20 mouse cellular contexts compared by ENCODE assay signal in the genomic region with DNA sequence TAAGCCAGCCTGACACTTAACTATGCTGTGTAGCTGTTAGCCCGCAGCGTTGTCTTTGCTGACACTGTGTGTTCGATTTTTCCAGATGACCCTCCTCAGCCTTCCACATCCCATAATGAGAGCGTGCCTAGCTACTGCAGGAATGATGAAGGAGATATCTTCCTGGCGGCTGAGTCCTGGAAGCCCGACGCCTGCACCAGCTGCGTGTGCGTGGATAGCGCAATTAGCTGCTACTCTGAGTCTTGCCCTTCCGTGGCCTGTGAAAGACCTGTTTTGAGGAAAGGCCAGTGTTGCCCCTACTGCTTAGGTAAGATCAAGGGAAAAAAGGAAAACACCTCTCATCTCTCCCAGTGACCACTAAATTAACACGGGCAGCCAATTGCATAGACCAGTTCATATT.
DNase-seq lines count a peak whose midpoint lies in the region; ATAC-seq and TF ChIP-seq lines count a peak whose summit lies in the region.
"Had no signal": no experiment of that assay in that cellular context is flagged by ENCODE, and none has a peak within 500 bp of the region (broad histone marks: within the 10 kb centered on the region; RNA-seq: fewer than 3 reads in every experiment).

No protein-coding gene starts in this region.

- 72% methylated on average over 12 of the region's 12 CpGs for WGBS in heart, embryonic 15.5 days
- 73% methylated on average over 12 of the region's 12 CpGs for WGBS in midbrain, embryonic 12.5 days
- 88% methylated on average over 12 of the region's 12 CpGs for WGBS in midbrain, embryonic 10.5 days
- 77% methylated on average over 12 of the region's 12 CpGs for WGBS in midbrain, embryonic 13.5 days
- WGBS in stomach, postnatal 0 days = 84% methylated on average over 12 of the region's 12 CpGs

- H3K36me3 ChIP-seq in heart, embryonic 15.5 days = no peaks in the 10 kb centered on the region
- peaks cover 11% of the 10 kb centered on the region; the same call in 1 of the 2 replicates for H3K36me3 ChIP-seq in midbrain, embryonic 12.5 days
- H3K36me3 ChIP-seq in midbrain, embryonic 10.5 days = peaks cover 43% of the 10 kb centered on the region
- 0 out of 2 replicates have a peak, but pooled peaks cover 5% of the 10 kb centered on the region for H3K36me3 ChIP-seq in midbrain, embryonic 13.5 days
- H3K36me3 ChIP-seq in stomach, postnatal 0 days (ENCODE audit: control insufficient read depth, insufficient read depth, low read length) = peaks cover 5% of the 10 kb centered on the region; the same call in 1 of the 2 replicates

- no peak for TF ChIP-seq EP300 in stomach, postnatal 0 days (optimal IDR thresholded peaks at IDR 0.05)

- no peak for TF ChIP-seq CTCF in stomach, postnatal 0 days (IDR thresholded peaks at IDR 0.05; ENCODE audit: low read depth)

- H3K9ac ChIP-seq in heart, embryonic 15.5 days = no peak overlapping the region
- H3K9ac ChIP-seq in midbrain, embryonic 12.5 days (replicated peaks) = no peak overlapping the region
- no peak overlapping the region for H3K9ac ChIP-seq in midbrain, embryonic 13.5 days (replicated peaks)
- H3K9ac ChIP-seq in stomach, postnatal 0 days (ENCODE audit: low read length) = no peak overlapping the region
- H3K9ac ChIP-seq: embryonic facial prominence, embryonic 12.5 days had no signal

- peak overlapping the region; percentile 50; the same call in 1 of the 2 replicates for H3K27ac ChIP-seq in heart, embryonic 15.5 days
- H3K27ac ChIP-seq in midbrain, embryonic 12.5 days (replicated peaks) = no peak overlapping the region
- no peak overlapping the region for H3K27ac ChIP-seq in midbrain, embryonic 10.5 days (replicated peaks)
- H3K27ac ChIP-seq in midbrain, embryonic 13.5 days = peak overlapping the region; percentile 44; the same call in 1 of the 2 replicates
- H3K27ac ChIP-seq in stomach, postnatal 0 days (replicated peaks) = no peak overlapping the region
- H3K27ac ChIP-seq: embryonic facial prominence, embryonic 12.5 days; kidney, postnatal 0 days had no signal

- DNase-seq in heart, postnatal 10 days = no peak
- no peak for DNase-seq in midbrain, embryonic 10.5 days (ENCODE audit: low spot score)
- DNase-seq in embryo, embryonic 11 days = no peak
- DNase-seq in stomach, postnatal 0 days (ENCODE audit: low spot score) = no peak
- DNase-seq: cerebellum, adult 8-10 months; gastrocnemius, postnatal 36 days; kidney, adult 18-20 months; lung, adult 18-20 months; lung, postnatal 14 days; right cerebral cortex, postnatal 4 days had no signal

- H3K4me3 ChIP-seq in heart, embryonic 15.5 days = no peak overlapping the region
- no peak overlapping the region for H3K4me3 ChIP-seq in midbrain, embryonic 12.5 days
- no peak overlapping the region for H3K4me3 ChIP-seq in midbrain, embryonic 10.5 days
- no peak overlapping the region for H3K4me3 ChIP-seq in midbrain, embryonic 13.5 days (replicated peaks)
- H3K4me3 ChIP-seq in stomach, postnatal 0 days (ENCODE audit: low read depth, low read length) = no peak overlapping the region
- H3K4me3 ChIP-seq: embryonic facial prominence, embryonic 12.5 days; erythroblast, embryonic 14.5 days; megakaryocyte, embryonic 14.5 days; myocyte had no signal

- no peak for ATAC-seq in heart, embryonic 15.5 days (replicated peaks; ENCODE audit: insufficient number of reproducible peaks, insufficient read depth, low FRiP score, low read depth)
- ATAC-seq in midbrain, embryonic 12.5 days (ENCODE audit: low FRiP score, low read depth) = peak; percentile 44
- ATAC-seq in midbrain, embryonic 13.5 days = peak; percentile 24; the same call in 1 of the 2 replicates
- no peak for ATAC-seq in stomach, postnatal 0 days (ENCODE audit: low FRiP score, low TSS enrichment)
- ATAC-seq: forebrain, embryonic 16.5 days had no signal

- intact Hi-C loops in heart, postnatal 10 days (cut with DNase I) = no loop called here

- peaks cover 22% of the 10 kb centered on the region for H3K4me1 ChIP-seq in heart, embryonic 15.5 days (replicated peaks)
- H3K4me1 ChIP-seq in midbrain, embryonic 12.5 days = peaks cover 10% of the 10 kb centered on the region
- H3K4me1 ChIP-seq in midbrain, embryonic 10.5 days = peaks cover 42% of the 10 kb centered on the region
- peaks cover 20% of the 10 kb centered on the region for H3K4me1 ChIP-seq in midbrain, embryonic 13.5 days (replicated peaks)
- H3K4me1 ChIP-seq in stomach, postnatal 0 days (replicated peaks; ENCODE audit: control insufficient read depth, insufficient read depth) = no peaks in the 10 kb centered on the region

- no peaks in the 10 kb centered on the region for H3K9me3 ChIP-seq in heart, embryonic 15.5 days (replicated peaks)
- H3K9me3 ChIP-seq in midbrain, embryonic 12.5 days = no peaks in the 10 kb centered on the region
- H3K9me3 ChIP-seq in midbrain, embryonic 10.5 days (replicated peaks) = no peaks in the 10 kb centered on the region
- H3K9me3 ChIP-seq in midbrain, embryonic 13.5 days = no peaks in the 10 kb centered on the region
- H3K9me3 ChIP-seq in stomach, postnatal 0 days (ENCODE audit: control insufficient read depth, low read length) = no peaks in the 10 kb centered on the region
- H3K9me3 ChIP-seq: embryonic facial prominence, embryonic 12.5 days; megakaryocyte, embryonic 14.5 days had no signal

- no peaks in the 10 kb centered on the region for H3K27me3 ChIP-seq in heart, embryonic 15.5 days
- H3K27me3 ChIP-seq in midbrain, embryonic 12.5 days = no peaks in the 10 kb centered on the region; the same call in 1 of the 2 replicates
- H3K27me3 ChIP-seq in midbrain, embryonic 10.5 days (ENCODE audit: low read depth, poor library complexity, severe bottlenecking) = peaks cover 45% of the 10 kb centered on the region
- no peaks in the 10 kb centered on the region for H3K27me3 ChIP-seq in midbrain, embryonic 13.5 days
- no peaks in the 10 kb centered on the region for H3K27me3 ChIP-seq in stomach, postnatal 0 days (ENCODE audit: control insufficient read depth, insufficient read depth, low read length)
- H3K27me3 ChIP-seq: embryonic facial prominence, embryonic 12.5 days; megakaryocyte, embryonic 14.5 days had no signal

- H3K4me2 ChIP-seq in heart, embryonic 15.5 days = no peak overlapping the region
- no peak overlapping the region for H3K4me2 ChIP-seq in midbrain, embryonic 12.5 days (replicated peaks)
- no peak overlapping the region for H3K4me2 ChIP-seq in midbrain, embryonic 13.5 days (replicated peaks)
- no peak overlapping the region for H3K4me2 ChIP-seq in stomach, postnatal 0 days (replicated peaks; ENCODE audit: low read depth)
- H3K4me2 ChIP-seq: embryonic facial prominence, embryonic 12.5 days; liver, embryonic 11.5 days had no signal

Comparison
In these comparisons a context has a peak if more than half of its experiments do, and no peak if none do; other contexts are left out.
1. H3K27ac ChIP-seq: peak in heart, embryonic 15.5 days (single experiment) and midbrain, embryonic 13.5 days (single experiment); none in midbrain, embryonic 12.5 days (single experiment), midbrain, embryonic 10.5 days (single experiment) and stomach, postnatal 0 days (single experiment).
2. ATAC-seq: peak in midbrain, embryonic 12.5 days (single experiment) and midbrain, embryonic 13.5 days (single experiment); none in heart, embryonic 15.5 days (single experiment) and stomach, postnatal 0 days (single experiment).